In the genomic region with DNA sequence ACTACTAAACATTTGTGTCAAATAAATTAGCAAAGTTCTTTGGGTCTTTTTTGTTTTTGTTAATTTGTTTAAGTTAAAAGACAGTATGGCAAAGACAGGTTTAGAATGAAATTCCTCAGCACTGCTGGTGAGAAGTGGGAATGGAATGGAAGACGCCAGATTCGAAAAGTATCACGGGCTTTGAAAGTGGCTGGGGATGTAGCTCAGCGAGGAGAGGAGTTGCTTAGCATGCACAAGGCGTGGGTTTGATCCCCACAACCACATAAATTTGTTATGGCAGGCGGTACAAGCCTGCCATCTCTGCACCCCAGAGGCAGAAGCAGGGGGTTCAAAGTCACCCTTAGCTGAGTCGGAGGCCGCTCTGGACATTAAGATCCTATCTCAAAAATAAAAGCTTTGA, we compare ENCODE assay signal across 19 mouse cellular contexts. TPM values are rescaled to one million over a fixed set of nuclear protein-coding genes. Genes with fewer than 3 reads are reported as not detected.
DNase-seq lines count a peak whose midpoint lies in the region; ATAC-seq and TF ChIP-seq lines count a peak whose summit lies in the region.
"Had no signal": no experiment of that assay in that cellular context is flagged by ENCODE, and none has a peak within 500 bp of the region (broad histone marks: within the 10 kb centered on the region; RNA-seq: fewer than 3 reads in every experiment).

No protein-coding gene starts in this region.

- no peak overlapping the region for H3K4me2 ChIP-seq in liver, embryonic 11.5 days
- H3K4me2 ChIP-seq: embryonic facial prominence, embryonic 12.5 days; forebrain, embryonic 13.5 days; forebrain, embryonic 15.5 days had no signal

- H3K36me3 ChIP-seq in liver, embryonic 11.5 days (ENCODE audit: control insufficient read depth, insufficient read depth, low read length), result no peaks in the 10 kb centered on the region
- no peaks in the 10 kb centered on the region for H3K36me3 ChIP-seq in thymus, adult 2 months (ENCODE audit: control insufficient read depth, insufficient read depth, low read length)
- H3K36me3 ChIP-seq: embryonic facial prominence, embryonic 10.5 days; embryonic facial prominence, embryonic 12.5 days; forebrain, embryonic 15.5 days had no signal

- TF ChIP-seq POLR2A in thymus, adult 2 months (IDR thresholded peaks at IDR 0.05; ENCODE audit: control insufficient read depth, extremely low read depth, insufficient read depth, low read length, poor library complexity), result no peak

- no peaks in the 10 kb centered on the region for H3K9me3 ChIP-seq in liver, embryonic 11.5 days (ENCODE audit: control insufficient read depth, low read length)
- H3K9me3 ChIP-seq: embryonic facial prominence, embryonic 12.5 days; forebrain, embryonic 13.5 days; forebrain, embryonic 15.5 days had no signal

- H3K9ac ChIP-seq in liver, embryonic 11.5 days (ENCODE audit: low read depth, low read length), result no peak overlapping the region
- H3K9ac ChIP-seq: embryonic facial prominence, embryonic 12.5 days; forebrain, embryonic 13.5 days; forebrain, embryonic 15.5 days; forebrain, postnatal 0 days had no signal

- WGBS in liver, embryonic 11.5 days, result 90% methylated on average over 8 of the region's 8 CpGs
- 44% methylated on average over 8 of the region's 8 CpGs for WGBS in thymus, adult 2 months

- H3K27ac ChIP-seq in liver, embryonic 11.5 days (ENCODE audit: low read depth, low read length), result no peak overlapping the region
- H3K27ac ChIP-seq in thymus, adult 2 months (ENCODE audit: control insufficient read depth, insufficient read depth, low read length), result 0 out of 2 replicates have a peak overlapping the region, but pooled peaks have one; percentile 0
- H3K27ac ChIP-seq: embryonic facial prominence, embryonic 10.5 days; embryonic facial prominence, embryonic 12.5 days; forebrain, embryonic 13.5 days; forebrain, embryonic 15.5 days had no signal

- peaks cover 12% of the 10 kb centered on the region for H3K4me1 ChIP-seq in liver, embryonic 11.5 days (replicated peaks; ENCODE audit: control insufficient read depth, insufficient read depth, low read length)
- H3K4me1 ChIP-seq in thymus, adult 2 months (replicated peaks; ENCODE audit: control insufficient read depth, insufficient read depth, low read length), result peaks cover 28% of the 10 kb centered on the region
- H3K4me1 ChIP-seq: forebrain, embryonic 13.5 days; forebrain, embryonic 15.5 days had no signal

- DNase-seq in CD4-positive, CD25-positive, alpha-beta regulatory T cell, adult 2 months (ENCODE audit: low read depth, low spot score), result peak; percentile 15
- DNase-seq in liver, embryonic 11.5 days (ENCODE audit: low spot score), result peak; percentile 7
- DNase-seq in liver, result no peak
- no peak for DNase-seq in thymus, adult 2 months
- no peak for DNase-seq in thymus, adult 18-20 months
- DNase-seq: adrenal gland, adult 8-10 months; cerebellum, adult 11-12 months; cerebellum, adult 2 months; cerebellum, adult 9-10 months; cerebellum, postnatal 10 days; cerebellum, postnatal 25 days; forebrain, postnatal 0 days had no signal

- ATAC-seq in CD4-positive, CD25-positive, alpha-beta regulatory T cell, adult 4 months, result no peak
- ATAC-seq in liver, embryonic 11.5 days (replicated peaks; ENCODE audit: low FRiP score), result no peak
- ATAC-seq: forebrain, embryonic 13.5 days; forebrain, embryonic 15.5 days; forebrain, postnatal 0 days; Patski had no signal

- H3K27me3 ChIP-seq in liver, embryonic 11.5 days (replicated peaks; ENCODE audit: control insufficient read depth, insufficient read depth, low read length), result no peaks in the 10 kb centered on the region
- no peaks in the 10 kb centered on the region for H3K27me3 ChIP-seq in thymus, adult 2 months (ENCODE audit: control insufficient read depth, insufficient read depth, low read length)
- H3K27me3 ChIP-seq: CH12.LX; embryonic facial prominence, embryonic 12.5 days; forebrain, embryonic 13.5 days; forebrain, embryonic 15.5 days; Patski had no signal

- H3K4me3 ChIP-seq in liver, embryonic 11.5 days (ENCODE audit: low read depth, low read length), result no peak overlapping the region
- H3K4me3 ChIP-seq in thymus, adult 2 months (ENCODE audit: control insufficient read depth, insufficient read depth, low read length), result no peak overlapping the region
- H3K4me3 ChIP-seq: embryonic facial prominence, embryonic 10.5 days; embryonic facial prominence, embryonic 12.5 days; forebrain, embryonic 13.5 days; forebrain, embryonic 15.5 days had no signal

- no peak for TF ChIP-seq CTCF in thymus, adult 2 months (IDR thresholded peaks at IDR 0.05; ENCODE audit: borderline replicate concordance, control insufficient read depth, extremely low read depth, insufficient read depth, low read length, poor library complexity)

RNA-seq across cellular contexts. Expression of a gene that starts 54.1 kb away (rescaled TPM):
- polyA plus RNA-seq in CD4-positive, CD25-positive, alpha-beta regulatory T cell, adult 4 months (2017; shearing (Covaris generic)), result under 1 TPM; 0.30 to 0.68 TPM
- 103 and 123 TPM in 2 replicates for polyA plus RNA-seq in liver, embryonic 11.5 days (2014; fragmentation: Nextera tagmentation; extraction: Ambion mirVana)
- polyA plus RNA-seq in thymus, adult 2 months (2012; rRNA removed), result 10.9 and 19.9 TPM in 2 replicates

RNA-seq across cellular contexts. Expression of a gene that starts 56.7 kb away (rescaled TPM):
- 100 to 1,000 TPM; 166 to 170 TPM for polyA plus RNA-seq in CD4-positive, CD25-positive, alpha-beta regulatory T cell, adult 4 months (2017; shearing (Covaris generic))
- polyA plus RNA-seq in liver, embryonic 11.5 days (2014; fragmentation: Nextera tagmentation; extraction: Ambion mirVana), result 51.3 and 57.5 TPM in 2 replicates
- polyA plus RNA-seq in thymus, adult 2 months (2012; rRNA removed), result 74.9 and 94.9 TPM in 2 replicates

Comparison
In these comparisons a context has a peak if more than half of its experiments do, and no peak if none do; other contexts are left out.
1. DNase-seq: peak in CD4-positive, CD25-positive, alpha-beta regulatory T cell, adult 2 months (single experiment) and liver, embryonic 11.5 days (single experiment); none in liver (single experiment), thymus, adult 2 months (single experiment) and thymus, adult 18-20 months (0 of 2).